Mouse (Mus musculus): Measurements from ENCODE around the gene Bcl2l11.

The Bcl2l11 gene

GRCm38 (mm10) chr2:128114621-128115020 is 11.2 kb upstream of the Bcl2l11 start:
- no peak for DNase-seq

- no peak for DNase-seq
These were observed 10.3 kb upstream of the Bcl2l11 start for GRCm38 (mm10) chr2:128115579-128115978.

GRCm38 (mm10) chr2:128117605-128118004 is 8.2 kb upstream of the Bcl2l11 start:
- no peak for DNase-seq

- DNase-seq: no peak
These were observed 6.9 kb upstream of the Bcl2l11 start for GRCm38 (mm10) chr2:128118971-128119370.

- peak; percentile 50 to 77 for DNase-seq
These were observed 3.3 kb upstream of the Bcl2l11 start for GRCm38 (mm10) chr2:128122491-128122890.

- DNase-seq: peak; percentile 50 to 61
These were observed 2.7 kb upstream of the Bcl2l11 start for GRCm38 (mm10) chr2:128122891-128123771.

- DNase-seq: peak; percentile 16 to 29
These were observed 1.7 kb upstream of the Bcl2l11 start for GRCm38 (mm10) chr2:128123921-128124683.

- no peak for DNase-seq
These were observed 1.1 kb upstream of the Bcl2l11 start for GRCm38 (mm10) chr2:128124693-128125092.

- DNase-seq: no peak
These were observed 783 bp downstream of the Bcl2l11 start for GRCm38 (mm10) chr2:128126591-128127051.

- peak; percentile 98 for DNase-seq
These were observed 1.4 kb downstream of the Bcl2l11 start for GRCm38 (mm10) chr2:128127121-128127671.

- peak; percentile 87 to 89 for DNase-seq
These were observed 2.0 kb downstream of the Bcl2l11 start for GRCm38 (mm10) chr2:128127691-128128292.

GRCm38 (mm10) chr2:128128532-128128931 is 2.7 kb downstream of the Bcl2l11 start:
- no peak for DNase-seq

- DNase-seq: no peak
These were observed 5.7 kb downstream of the Bcl2l11 start for GRCm38 (mm10) chr2:128131503-128131902.

- no peak for DNase-seq
These were observed 6.8 kb downstream of the Bcl2l11 start for GRCm38 (mm10) chr2:128132635-128133034.

- no peak for DNase-seq
These were observed 8.0 kb downstream of the Bcl2l11 start for GRCm38 (mm10) chr2:128133865-128134264.

GRCm38 (mm10) chr2:128134474-128134873 is 8.6 kb downstream of the Bcl2l11 start:
- no peak for DNase-seq

- no peak for DNase-seq
These were observed 9.1 kb downstream of the Bcl2l11 start for GRCm38 (mm10) chr2:128134948-128135347.

- DNase-seq: no peak
These were observed 11.1 kb downstream of the Bcl2l11 start for GRCm38 (mm10) chr2:128136769-128137433.

GRCm38 (mm10) chr2:128137480-128138276 is 11.8 kb downstream of the Bcl2l11 start:
- no peak for DNase-seq

- DNase-seq: no peak
These were observed 13.1 kb downstream of the Bcl2l11 start for GRCm38 (mm10) chr2:128138924-128139323.

- DNase-seq: peak; percentile 59 to 66
These were observed 13.9 kb downstream of the Bcl2l11 start for GRCm38 (mm10) chr2:128139781-128140180.

Data from kidney, postnatal 36 days (tissue).